Mouse (Mus musculus) neutrophil, adult 59 days (primary cell): ENCODE measurements around the gene Olfr666. TPM values are rescaled to one million over a fixed set of nuclear protein-coding genes. Genes with fewer than 3 reads are reported as not detected.

Source experiments
- total RNA-seq, 2 experiments: library from RNA; stranded (reverse); gene quantifications; 1 replicate in 1 of 2; 2 replicates in 1 of 2; pipeline ENCODE4 v1.2.4; 2023

Olfr666 gene
- total RNA-seq, result not detected

DNA sequence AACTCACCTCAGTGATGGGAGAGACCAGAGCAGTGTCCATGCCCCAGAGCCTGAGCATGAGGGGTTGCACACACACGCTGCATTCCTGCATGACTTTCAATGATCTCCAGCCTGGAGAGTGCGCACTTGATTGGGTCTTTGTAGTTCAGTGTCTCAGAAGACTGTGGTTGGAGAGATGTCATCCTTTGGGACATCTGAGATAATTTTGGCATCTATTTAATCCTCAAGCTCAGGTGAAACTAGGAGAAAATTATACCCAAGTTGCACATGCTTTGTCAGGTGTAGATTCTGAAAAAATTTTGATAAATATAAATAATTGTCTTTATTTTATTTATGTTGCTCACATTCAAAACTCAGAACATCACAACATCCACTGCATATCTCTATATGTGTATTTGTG is at the start of gene Olfr666:
Gene Olfr666, minus strand, starts transcription at position 101 of the 400 bp plus-strand sequence.

GRCm38 (mm10) chr7:104933940-104934339 is 38.2 kb upstream of the Olfr666 start, which contains the start of gene Olfr669:
Olfr669 (plus strand) TSS chr7:104934240.

DNA sequence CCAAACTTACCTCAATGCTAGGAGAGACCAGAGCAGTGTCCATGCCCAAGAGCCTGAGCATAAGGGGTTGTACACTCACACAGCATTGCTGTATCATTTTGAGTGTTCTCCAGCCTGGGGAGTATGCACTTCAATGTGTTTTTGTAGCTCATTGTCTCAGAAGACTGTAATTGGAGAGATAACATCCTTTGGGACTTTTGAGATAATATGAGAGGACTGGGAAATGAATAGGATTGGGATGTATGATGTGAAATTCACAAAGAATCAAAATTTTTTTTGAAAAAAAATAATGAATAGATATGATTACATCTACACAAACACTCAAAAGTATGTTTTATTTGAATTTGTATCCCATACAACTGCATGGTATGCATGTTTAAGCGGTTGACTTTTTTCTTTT is 32.2 kb upstream of the Olfr666 start, which contains the start of gene Olfr668:
Gene Olfr668, minus strand, starts transcription at position 101 of the 400 bp plus-strand sequence.

DNA sequence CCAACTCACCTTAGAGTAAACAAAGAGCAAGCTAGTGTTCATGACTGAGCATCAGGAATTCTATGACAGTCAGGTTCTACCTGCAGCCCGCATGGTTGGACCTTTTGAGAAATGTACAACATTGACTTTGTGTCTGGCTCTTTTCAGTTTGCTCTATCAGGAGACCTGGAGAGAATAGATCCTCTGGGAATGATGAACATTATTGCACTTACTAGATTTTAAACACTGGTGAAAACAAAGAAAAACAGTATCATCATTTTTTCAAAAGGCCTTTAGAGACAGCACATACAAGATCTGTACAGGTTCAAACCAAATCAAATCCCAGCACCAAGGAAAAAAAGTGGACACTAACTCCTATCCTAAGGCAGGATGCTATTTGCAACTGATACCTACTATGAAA is 25.6 kb upstream of the Olfr666 start, which contains the start of gene Olfr667:
Gene Olfr667, minus strand, starts transcription at position 101 of the 400 bp plus-strand sequence.

GRCm38 (mm10) chr7:104877731-104878130 is 18.0 kb downstream of the Olfr666 start, which contains the start of gene Olfr665:
Olfr665 (plus strand) TSS chr7:104878031.

GRCm38 (mm10) chr7:104856709-104857108 is 39.0 kb downstream of the Olfr666 start, which contains the start of gene Usp17la:
Usp17la (plus strand) TSS chr7:104857009.

GRCm38 (mm10) chr7:104842503-104842902 is 53.2 kb downstream of the Olfr666 start, which contains the start of gene Usp17lb:
Usp17lb (minus strand) TSS chr7:104842603.

Other genes starting within 250 kb of the Olfr666 start
- not detected for gene Olfr658, start 248.6 kb downstream of the Olfr666 start, total RNA-seq
- not detected for gene Olfr659, start 229.2 kb downstream of the Olfr666 start, total RNA-seq
- not detected for gene Olfr661, start 209.5 kb downstream of the Olfr666 start, total RNA-seq
- gene Usp17le, start 118.5 kb downstream of the Olfr666 start, total RNA-seq, result not detected
- under 1 TPM in 1 of 2 experiments, not detected in 1; 0.24 TPM for gene Usp17lb, start 53.3 kb downstream of the Olfr666 start, total RNA-seq
- gene Usp17la, start 38.9 kb downstream of the Olfr666 start, total RNA-seq, result not detected
- not detected for gene Olfr665, start 17.9 kb downstream of the Olfr666 start, total RNA-seq
- gene Olfr667, start 25.5 kb upstream of the Olfr666 start, total RNA-seq, result not detected
- gene Olfr668, start 32.1 kb upstream of the Olfr666 start, total RNA-seq, result not detected
- not detected for gene Olfr669, start 38.3 kb upstream of the Olfr666 start, total RNA-seq
- gene Olfr670, start 66.7 kb upstream of the Olfr666 start, total RNA-seq, result not detected
- gene Olfr671, start 83.2 kb upstream of the Olfr666 start, total RNA-seq, result not detected
- gene Olfr672, start 106.1 kb upstream of the Olfr666 start, total RNA-seq, result not detected
- gene Olfr675, start 132.5 kb upstream of the Olfr666 start, total RNA-seq, result not detected
- gene Olfr676, start 136.7 kb upstream of the Olfr666 start, total RNA-seq, result not detected
- gene Olfr677, start 155.4 kb upstream of the Olfr666 start, total RNA-seq, result not detected
- not detected for gene Olfr678, start 168.5 kb upstream of the Olfr666 start, total RNA-seq
- gene Olfr679, start 185.3 kb upstream of the Olfr666 start, total RNA-seq, result not detected
- gene Olfr680-ps1, start 196.9 kb upstream of the Olfr666 start, total RNA-seq, result not detected
- not detected for gene Olfr681, start 220.9 kb upstream of the Olfr666 start, total RNA-seq